Mouse (Mus musculus): ENCODE data around the gene Morc1. TPM values are rescaled to one million over a fixed set of nuclear protein-coding genes. Genes with fewer than 3 reads are reported as not detected.
A peak's percentile ranks its signal among the peaks of the same experiment; 100 is the strongest.

Morc1 gene
- polyA plus RNA-seq, 1 experiment from 2014 or later, result 0.19 TPM

DNA sequence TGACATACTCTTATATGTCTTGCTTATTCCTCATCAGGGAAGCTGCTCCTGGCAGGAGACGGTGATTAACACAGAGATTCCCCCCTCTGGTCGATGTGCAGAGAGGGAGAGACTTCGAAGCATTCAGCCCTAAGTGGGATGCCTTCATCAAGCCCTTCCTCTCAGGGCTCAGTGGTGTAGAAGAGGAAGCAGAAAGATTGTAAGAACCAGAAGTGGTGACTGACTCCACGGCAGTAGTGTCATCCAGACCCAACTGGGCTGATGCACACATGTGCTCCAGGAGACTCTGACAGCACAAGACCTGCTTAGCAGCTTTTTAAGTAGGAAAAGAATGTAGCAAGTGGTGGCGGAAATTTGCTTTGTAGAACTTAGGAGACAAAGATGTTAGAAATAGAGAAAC is 143.0 kb downstream of the Morc1 start:
- no peak overlapping the region for H3K4me2 ChIP-seq (replicated peaks; ENCODE audit: low read depth)
- ATAC-seq (ENCODE audit: low FRiP score, low TSS enrichment) (no peak), DNase-seq (ENCODE audit: low spot score) (no peak)
- H3K4me1 ChIP-seq (replicated peaks; ENCODE audit: control insufficient read depth, insufficient read depth), result no peaks in the 10 kb centered on the region
- WGBS, result 71% methylated on average over 5 of the region's 5 CpGs
- TF ChIP-seq CTCF (IDR thresholded peaks at IDR 0.05; ENCODE audit: low read depth), result no peak
- no peak for TF ChIP-seq EP300 (optimal IDR thresholded peaks at IDR 0.05)
- H3K27me3 ChIP-seq (ENCODE audit: control insufficient read depth, insufficient read depth, low read length), result no peaks in the 10 kb centered on the region
- H3K9ac ChIP-seq (ENCODE audit: low read length), result no peak overlapping the region
- H3K27ac ChIP-seq (replicated peaks), result no peak overlapping the region
- H3K4me3 ChIP-seq (ENCODE audit: low read depth, low read length), result no peak overlapping the region
- H3K9me3 ChIP-seq (ENCODE audit: control insufficient read depth, low read length), result no peaks in the 10 kb centered on the region
- no peaks in the 10 kb centered on the region for H3K36me3 ChIP-seq (ENCODE audit: control insufficient read depth, insufficient read depth, low read length)

DNA sequence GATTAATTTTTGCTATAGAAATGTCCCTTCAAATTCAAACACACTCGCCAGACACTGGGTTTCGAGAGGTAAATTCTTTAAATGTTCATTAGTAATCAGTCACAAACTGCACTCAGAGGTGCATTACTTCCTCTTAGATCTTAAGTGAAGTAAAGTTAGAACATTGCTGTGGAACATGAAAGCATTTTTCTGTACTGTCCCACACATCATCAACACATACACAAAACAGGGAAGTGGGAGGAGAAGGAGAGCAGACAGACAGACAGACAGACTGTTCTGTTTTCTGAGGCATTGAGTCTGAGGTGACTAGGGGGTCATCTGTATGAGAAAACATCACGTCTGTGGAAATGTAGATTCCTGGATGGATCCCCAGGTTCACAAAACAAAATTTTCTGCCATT is 143.5 kb downstream of the Morc1 start:
- H3K27me3 ChIP-seq (ENCODE audit: control insufficient read depth, insufficient read depth, low read length), result no peaks in the 10 kb centered on the region
- H3K4me1 ChIP-seq (replicated peaks; ENCODE audit: control insufficient read depth, insufficient read depth), result no peaks in the 10 kb centered on the region
- no peak overlapping the region for H3K4me2 ChIP-seq (replicated peaks; ENCODE audit: low read depth)
- DNase-seq (ENCODE audit: low spot score) (no peak), ATAC-seq (ENCODE audit: low FRiP score, low TSS enrichment) (no peak)
- H3K4me3 ChIP-seq (ENCODE audit: low read depth, low read length), result no peak overlapping the region
- H3K27ac ChIP-seq (replicated peaks), result no peak overlapping the region
- H3K9me3 ChIP-seq (ENCODE audit: control insufficient read depth, low read length), result no peaks in the 10 kb centered on the region
- no peaks in the 10 kb centered on the region for H3K36me3 ChIP-seq (ENCODE audit: control insufficient read depth, insufficient read depth, low read length)
- WGBS, result 56% methylated on average over 3 of the region's 3 CpGs
- H3K9ac ChIP-seq (ENCODE audit: low read length), result no peak overlapping the region
- TF ChIP-seq EP300 (optimal IDR thresholded peaks at IDR 0.05) (no peak), CTCF (IDR thresholded peaks at IDR 0.05; ENCODE audit: low read depth) (no peak)

DNA sequence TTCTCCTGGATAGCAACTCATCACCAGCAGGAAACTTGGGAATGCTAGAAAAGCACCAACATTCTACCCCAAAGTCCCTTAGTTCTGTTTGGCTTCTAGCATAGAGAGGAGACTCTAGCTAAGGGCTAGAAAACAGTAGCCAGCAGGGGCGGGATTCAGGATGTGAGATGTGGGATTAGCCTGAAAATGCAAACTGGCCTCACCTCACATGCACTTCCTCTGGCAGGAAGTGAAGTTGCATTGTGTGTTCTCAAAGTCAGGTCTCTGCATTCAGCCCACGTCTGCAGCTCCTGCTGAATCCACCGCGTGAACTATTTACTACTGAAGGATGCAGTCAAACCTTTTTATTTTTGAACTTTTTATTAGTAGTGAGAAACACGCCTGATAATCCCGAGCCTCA is 154.3 kb downstream of the Morc1 start:
- H3K27me3 ChIP-seq (ENCODE audit: control insufficient read depth, insufficient read depth, low read length), result no peaks in the 10 kb centered on the region
- no peak overlapping the region for H3K9ac ChIP-seq (ENCODE audit: low read length)
- H3K36me3 ChIP-seq (ENCODE audit: control insufficient read depth, insufficient read depth, low read length), result no peaks in the 10 kb centered on the region
- no peak overlapping the region for H3K27ac ChIP-seq (replicated peaks)
- H3K4me3 ChIP-seq (ENCODE audit: low read depth, low read length), result no peak overlapping the region
- 60% methylated on average over 6 of the region's 6 CpGs for WGBS
- no peak for DNase-seq (ENCODE audit: low spot score)
- ATAC-seq (ENCODE audit: low FRiP score, low TSS enrichment), result no peak
- TF ChIP-seq EP300 (optimal IDR thresholded peaks at IDR 0.05), result no peak
- no peaks in the 10 kb centered on the region for H3K9me3 ChIP-seq (ENCODE audit: control insufficient read depth, low read length)
- H3K4me2 ChIP-seq (replicated peaks; ENCODE audit: low read depth), result no peak overlapping the region
- no peaks in the 10 kb centered on the region for H3K4me1 ChIP-seq (replicated peaks; ENCODE audit: control insufficient read depth, insufficient read depth)

DNA sequence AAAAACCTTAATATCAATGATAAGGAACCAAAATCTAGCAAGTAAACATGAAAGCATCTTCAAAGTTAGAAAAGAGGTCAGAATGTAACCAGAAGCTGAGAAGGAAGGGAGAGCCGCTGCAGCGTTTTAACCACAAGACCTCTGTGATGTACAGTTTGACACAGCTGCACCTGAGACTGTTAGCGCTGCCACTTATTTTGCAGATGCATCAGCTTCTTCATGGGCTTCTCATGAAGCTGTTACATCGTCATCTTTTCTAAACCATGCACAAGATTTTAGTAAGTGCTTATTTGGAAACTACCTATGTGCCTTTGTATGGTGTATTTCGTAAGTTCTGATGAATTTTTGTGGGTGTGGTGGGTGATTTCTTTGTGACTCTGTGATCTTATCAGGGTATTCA is 163.4 kb downstream of the Morc1 start:
- no peaks in the 10 kb centered on the region for H3K27me3 ChIP-seq (ENCODE audit: control insufficient read depth, insufficient read depth, low read length)
- H3K9me3 ChIP-seq (ENCODE audit: control insufficient read depth, low read length), result no peaks in the 10 kb centered on the region
- DNase-seq (ENCODE audit: low spot score), result no peak
- no peak overlapping the region for H3K4me3 ChIP-seq (ENCODE audit: low read depth, low read length)
- H3K9ac ChIP-seq (ENCODE audit: low read length), result no peak overlapping the region
- ATAC-seq (ENCODE audit: low FRiP score, low TSS enrichment), result no peak
- TF ChIP-seq CTCF (IDR thresholded peaks at IDR 0.05; ENCODE audit: low read depth), result no peak
- no peak for TF ChIP-seq EP300 (optimal IDR thresholded peaks at IDR 0.05)
- no peak overlapping the region for H3K4me2 ChIP-seq (replicated peaks; ENCODE audit: low read depth)
- 80% methylated on average over 5 of the region's 5 CpGs for WGBS
- H3K4me1 ChIP-seq (replicated peaks; ENCODE audit: control insufficient read depth, insufficient read depth), result no peaks in the 10 kb centered on the region
- no peak overlapping the region for H3K27ac ChIP-seq (replicated peaks)
- H3K36me3 ChIP-seq (ENCODE audit: control insufficient read depth, insufficient read depth, low read length), result no peaks in the 10 kb centered on the region

DNA sequence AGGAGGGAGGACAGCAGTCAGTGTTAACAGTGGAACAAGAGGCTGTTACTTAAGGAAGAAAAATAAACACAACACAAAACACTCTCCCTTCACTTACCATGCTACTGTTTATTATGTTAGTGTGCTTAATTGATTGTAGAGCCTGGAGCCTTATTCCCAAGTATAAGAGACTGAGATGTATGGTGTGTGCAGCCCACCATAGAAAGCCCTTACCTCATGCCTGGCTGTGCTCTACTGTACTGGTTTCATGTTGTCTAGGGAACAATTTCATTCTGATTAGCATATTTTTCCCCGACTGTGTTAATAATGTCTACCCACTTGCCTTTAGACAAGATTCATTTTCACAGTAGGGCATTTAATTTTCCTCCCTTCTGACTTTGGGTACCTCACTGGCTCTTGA is 164.2 kb downstream of the Morc1 start:
- no peak overlapping the region for H3K27ac ChIP-seq (replicated peaks)
- H3K27me3 ChIP-seq (ENCODE audit: control insufficient read depth, insufficient read depth, low read length), result no peaks in the 10 kb centered on the region
- no peaks in the 10 kb centered on the region for H3K36me3 ChIP-seq (ENCODE audit: control insufficient read depth, insufficient read depth, low read length)
- no peaks in the 10 kb centered on the region for H3K9me3 ChIP-seq (ENCODE audit: control insufficient read depth, low read length)
- H3K4me3 ChIP-seq (ENCODE audit: low read depth, low read length), result no peak overlapping the region
- ATAC-seq (ENCODE audit: low FRiP score, low TSS enrichment) (no peak), DNase-seq (ENCODE audit: low spot score) (no peak)
- 86% methylated on average over 1 of the region's 1 CpGs for WGBS
- no peaks in the 10 kb centered on the region for H3K4me1 ChIP-seq (replicated peaks; ENCODE audit: control insufficient read depth, insufficient read depth)
- H3K4me2 ChIP-seq (replicated peaks; ENCODE audit: low read depth), result no peak overlapping the region
- TF ChIP-seq CTCF (IDR thresholded peaks at IDR 0.05; ENCODE audit: low read depth), result no peak
- no peak for TF ChIP-seq EP300 (optimal IDR thresholded peaks at IDR 0.05)
- no peak overlapping the region for H3K9ac ChIP-seq (ENCODE audit: low read length)

DNA sequence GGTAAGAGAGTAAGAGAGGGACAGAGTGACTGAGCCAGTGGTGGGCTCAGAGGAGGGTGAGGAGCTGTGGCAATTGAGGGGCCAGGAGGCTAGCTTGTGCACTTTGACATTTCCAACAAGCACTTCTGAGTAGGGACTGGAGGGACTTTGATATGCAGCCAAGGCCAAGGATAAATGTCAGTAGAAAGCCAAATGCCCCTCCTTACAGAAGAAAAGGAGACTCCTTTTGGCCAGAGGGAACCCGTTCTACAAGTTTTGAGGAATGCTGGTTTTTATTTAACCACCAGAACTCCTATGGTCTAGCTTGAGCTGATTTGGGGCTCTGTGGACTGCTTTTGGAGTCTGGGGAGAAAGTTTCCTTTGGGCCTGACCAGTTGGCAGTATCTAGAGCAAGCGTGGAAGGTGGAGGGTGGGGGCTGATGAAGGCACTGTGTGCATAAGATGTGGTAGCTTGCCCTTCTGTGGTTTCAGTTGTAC is 172.7 kb downstream of the Morc1 start:
- Histone ChIP-seq H3K27me3 (ENCODE audit: control insufficient read depth, insufficient read depth, low read length) (no peaks in the 10 kb centered on the region), H3K27ac (replicated peaks) (peak overlapping the region; percentile 63; the same call in 1 of the 2 replicates), H3K4me3 (ENCODE audit: low read depth, low read length) (no peak overlapping the region), H3K9me3 (ENCODE audit: control insufficient read depth, low read length) (no peaks in the 10 kb centered on the region), H3K4me2 (replicated peaks; ENCODE audit: low read depth) (no peak overlapping the region), H3K36me3 (ENCODE audit: control insufficient read depth, insufficient read depth, low read length) (no peaks in the 10 kb centered on the region), H3K4me1 (replicated peaks; ENCODE audit: control insufficient read depth, insufficient read depth) (no peaks in the 10 kb centered on the region; the same call in 1 of the 2 replicates), H3K9ac (ENCODE audit: low read length) (no peak overlapping the region)
- TF ChIP-seq EP300 (optimal IDR thresholded peaks at IDR 0.05) (no peak), CTCF (IDR thresholded peaks at IDR 0.05; ENCODE audit: low read depth) (no peak)
- ATAC-seq (ENCODE audit: low FRiP score, low TSS enrichment), result peak; percentile 80
- 56% methylated on average over 2 of the region's 2 CpGs for WGBS
- DNase-seq (ENCODE audit: low spot score), result peak; percentile 58
